Mouse (Mus musculus) activated CD4-positive, CD25-positive, alpha-beta regulatory T cell, adult 4 months (primary cell): ENCODE data around the gene Gab2. TPM values are rescaled to one million over a fixed set of nuclear protein-coding genes. Genes with fewer than 3 reads are reported as not detected.

Experiments
- ATAC-seq: one replicate; pipeline ENCODE4 v1.8.0; 2017
- polyA plus RNA-seq, 2 experiments: library from polyadenylated mRNA; unstranded; fragments of 100-300 nt; shearing (Covaris generic); gene quantifications; one replicate each; pipeline ENCODE4 v1.2.1; 2017

The Gab2 gene
- under 1 TPM in 1 of 2 experiments, not detected in 1; 0.11 TPM for polyA plus RNA-seq

- ATAC-seq, result peak; percentile 26
Observed at GRCm38 (mm10) chr7:97081242-97081958, at the start of gene Gab2. Gene Gab2 (plus strand): TSS chr7:97081586.

- no peak for ATAC-seq
Observed at GRCm38 (mm10) chr7:97032412-97032811, 49.0 kb upstream of the Gab2 start.

- no peak for ATAC-seq
Observed at GRCm38 (mm10) chr7:97039641-97040040, 41.7 kb upstream of the Gab2 start.

- ATAC-seq, result peak; percentile 54
Observed at GRCm38 (mm10) chr7:97041868-97042449, 39.4 kb upstream of the Gab2 start.

GRCm38 (mm10) chr7:97042981-97043380 lies 38.4 kb upstream of the Gab2 start:
- ATAC-seq, result no peak

- ATAC-seq, result no peak
Observed at GRCm38 (mm10) chr7:97060966-97061365, 20.4 kb upstream of the Gab2 start.

- no peak for ATAC-seq
Observed at GRCm38 (mm10) chr7:97071512-97071911, 9.9 kb upstream of the Gab2 start.

- no peak for ATAC-seq
Observed at GRCm38 (mm10) chr7:97072061-97072460, 9.3 kb upstream of the Gab2 start.

GRCm38 (mm10) chr7:97074974-97075373 lies 6.4 kb upstream of the Gab2 start:
- ATAC-seq, result no peak

GRCm38 (mm10) chr7:97076977-97077376 lies 4.4 kb upstream of the Gab2 start:
- no peak for ATAC-seq

- ATAC-seq, result no peak
Observed at GRCm38 (mm10) chr7:97078685-97079084, 2.7 kb upstream of the Gab2 start.

GRCm38 (mm10) chr7:97079145-97079544 lies 2.2 kb upstream of the Gab2 start:
- ATAC-seq, result no peak

- no peak for ATAC-seq
Observed at GRCm38 (mm10) chr7:97079651-97080365, 1.6 kb upstream of the Gab2 start.

- ATAC-seq, result no peak
Observed at GRCm38 (mm10) chr7:97080621-97081241, 655 bp upstream of the Gab2 start.

- no peak for ATAC-seq
Observed at GRCm38 (mm10) chr7:97081959-97082218, 503 bp downstream of the Gab2 start.

- ATAC-seq, result no peak
Observed at GRCm38 (mm10) chr7:97082219-97083101, 1.1 kb downstream of the Gab2 start.

GRCm38 (mm10) chr7:97083579-97083978 lies 2.2 kb downstream of the Gab2 start:
- ATAC-seq, result no peak

- ATAC-seq, result no peak
Observed at GRCm38 (mm10) chr7:97084181-97084580, 2.8 kb downstream of the Gab2 start.

GRCm38 (mm10) chr7:97085291-97085690 lies 3.9 kb downstream of the Gab2 start:
- ATAC-seq, result peak; percentile 34

- no peak for ATAC-seq
Observed at GRCm38 (mm10) chr7:97094241-97094640, 12.9 kb downstream of the Gab2 start.

GRCm38 (mm10) chr7:97108119-97108518 lies 26.7 kb downstream of the Gab2 start:
- no peak for ATAC-seq

- no peak for ATAC-seq
Observed at GRCm38 (mm10) chr7:97128949-97129348, 47.6 kb downstream of the Gab2 start.

- ATAC-seq, result no peak
Observed at GRCm38 (mm10) chr7:97136453-97136852, 55.1 kb downstream of the Gab2 start.
